In genomic region chr13:63528164-63528675, GRCm38 (mm10) we compare ENCODE assay signal across 8 mouse cellular contexts. TPM values are rescaled to one million over a fixed set of nuclear protein-coding genes. Genes with fewer than 3 reads are reported as not detected.
DNase-seq lines count a peak whose midpoint lies in the region; ATAC-seq lines count a peak whose summit lies in the region.

No protein-coding gene starts in this region.

- H3K36me3 ChIP-seq in megakaryocyte, embryonic 14.5 days (replicated peaks; ENCODE audit: low read length): peaks cover 95% of the 10 kb centered on the region
- peaks cover 83% of the 10 kb centered on the region for H3K36me3 ChIP-seq in stomach, embryonic 14.5 days (ENCODE audit: control insufficient read depth, insufficient read depth, low read length)

- H3K27ac ChIP-seq in stomach, embryonic 14.5 days (ENCODE audit: low read length): peak overlapping the region; percentile 78

- 15% methylated on average over 5 of the region's 5 CpGs for WGBS in stomach, embryonic 14.5 days

- peak overlapping the region; percentile 62 for H3K4me3 ChIP-seq in megakaryocyte, embryonic 14.5 days (replicated peaks)
- H3K4me3 ChIP-seq in stomach, embryonic 14.5 days (ENCODE audit: low read depth, low read length): no peak overlapping the region

- no peak overlapping the region for H3K4me2 ChIP-seq in stomach, embryonic 14.5 days (replicated peaks; ENCODE audit: low read depth, low read length)

- intact Hi-C loops in left cerebral cortex, postnatal 4 days (cut with DNase I): no loop called here
- intact Hi-C loops in heart, postnatal 10 days (cut with DNase I): loop anchor here (10.0 kb wide), 1 partner anchor 507 kb away; no protein-coding TSS in a partner anchor

- no peaks in the 10 kb centered on the region for H3K27me3 ChIP-seq in megakaryocyte, embryonic 14.5 days (replicated peaks)
- H3K27me3 ChIP-seq in stomach, embryonic 14.5 days (ENCODE audit: control insufficient read depth, insufficient read depth, low read length): no peaks in the 10 kb centered on the region

- peaks cover 28% of the 10 kb centered on the region for H3K4me1 ChIP-seq in megakaryocyte, embryonic 14.5 days
- peaks cover 64% of the 10 kb centered on the region for H3K4me1 ChIP-seq in stomach, embryonic 14.5 days (ENCODE audit: control insufficient read depth, insufficient read depth, low read length)

- no peak overlapping the region for H3K9ac ChIP-seq in stomach, embryonic 14.5 days (replicated peaks; ENCODE audit: low read depth, low read length)

- no peaks in the 10 kb centered on the region for H3K9me3 ChIP-seq in megakaryocyte, embryonic 14.5 days
- H3K9me3 ChIP-seq in stomach, embryonic 14.5 days (ENCODE audit: control insufficient read depth, low read depth, low read length): no peaks in the 10 kb centered on the region

- ATAC-seq in stomach, embryonic 14.5 days (ENCODE audit: insufficient number of reproducible peaks, insufficient read depth, low FRiP score, low read depth): peak; percentile 26; the same call in 1 of the 2 replicates

- DNase-seq in left cerebral cortex, postnatal 4 days: peak; percentile 61
- DNase-seq in left cerebral cortex, adult 9 months (ENCODE audit: low spot score in 2 of 2): no peak
- DNase-seq in cerebellum, postnatal 10 days: peak; percentile 61 to 73
- DNase-seq in heart, postnatal 10 days: peak; percentile 40 to 45
- no peak for DNase-seq in frontal cortex, postnatal 10 days (ENCODE audit: low spot score in 2 of 2)
- DNase-seq in testis, postnatal 10 days (ENCODE audit: low spot score): no peak

RNA-seq across cellular contexts. Expression of gene Fancc, which starts 31.1 kb away (rescaled TPM):
- total RNA-seq in left cerebral cortex, postnatal 4 days (2021): 10 to 100 TPM; 10.8 to 11.3 TPM
- total RNA-seq in heart, postnatal 10 days (2021): 1 to 10 TPM; 7.4 to 9.6 TPM
- polyA plus RNA-seq in megakaryocyte, embryonic 14.5 days (2012; ENCODE audit: insufficient read depth, low replicate concordance): 0.19 TPM in 1 of 2 replicates, not detected in the other
- polyA plus RNA-seq in stomach, embryonic 14.5 days (2014; fragmentation: Nextera tagmentation; extraction: Ambion mirVana): 21.9 and 24.3 TPM in 2 replicates

RNA-seq across cellular contexts. Expression of gene Ptch1, which starts 45.2 kb away (rescaled TPM):
- total RNA-seq in left cerebral cortex, postnatal 4 days (2021): 10 to 100 TPM; 37.5 to 40.9 TPM
- total RNA-seq in heart, postnatal 10 days (2021): 10 to 100 TPM; 16.3 to 20.3 TPM
- polyA plus RNA-seq in megakaryocyte, embryonic 14.5 days (2012; ENCODE audit: insufficient read depth, low replicate concordance): 0.65 and 2.7 TPM in 2 replicates
- polyA plus RNA-seq in stomach, embryonic 14.5 days (2014; fragmentation: Nextera tagmentation; extraction: Ambion mirVana): 71.5 and 79.8 TPM in 2 replicates

Comparison
In these comparisons a context has a peak if more than half of its experiments do, and no peak if none do; other contexts are left out.
1. DNase-seq: peak in left cerebral cortex, postnatal 4 days (single experiment), cerebellum, postnatal 10 days (2 of 2) and heart, postnatal 10 days (2 of 2); none in left cerebral cortex, adult 9 months (0 of 2), frontal cortex, postnatal 10 days (0 of 2) and testis, postnatal 10 days (single experiment).